Mouse (Mus musculus) olfactory bulb, adult 2 months (tissue): ENCODE data around the gene Setdb2.

Source experiments
- CTCF ChIP-seq: fragments of 200-500 bp; IDR thresholded peaks from 2 replicates; pipeline ENCODE4 v1.5.1; 2012; ENCODE audit warnings: low read depth, mild to moderate bottlenecking, low read length, moderate library complexity; ENCODE audit not compliant: insufficient read depth
- POLR2A ChIP-seq: fragments of 200-500 bp; IDR thresholded peaks from 2 replicates; pipeline ENCODE4 v1.6.1; 2012; ENCODE audit warnings: mild to moderate bottlenecking, low read depth, low read length, moderate library complexity; ENCODE audit not compliant: insufficient read depth

DNA sequence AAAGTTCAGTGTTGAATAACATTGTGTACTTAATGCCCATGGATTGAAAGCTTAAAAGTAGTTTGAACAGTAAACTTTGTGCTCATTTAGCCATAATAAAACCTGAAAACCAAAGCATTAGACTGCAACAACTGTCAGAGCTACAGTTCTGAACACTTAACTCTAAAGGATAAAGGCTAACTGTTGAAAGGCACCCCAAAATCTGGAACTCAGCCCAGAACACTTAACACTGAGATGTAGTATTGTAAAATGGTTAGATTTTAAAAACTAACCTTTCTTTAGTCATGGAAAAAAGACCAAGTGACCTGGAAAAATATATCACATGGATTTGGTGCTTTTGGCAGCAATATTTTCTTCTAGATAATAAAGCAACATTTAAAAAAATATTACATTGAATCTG, 7.3 kb upstream of the Setdb2 start:
- TF ChIP-seq CTCF (no peak), POLR2A (no peak)
